Mouse (Mus musculus): Measurements from ENCODE around the gene Mark4.
A peak's percentile ranks its signal among the peaks of the same experiment; 100 is the strongest.

The Mark4 gene

GRCm38 (mm10) chr7:19458591-19459111, at the start of gene Mark4:
Mark4 (minus strand) TSS chr7:19458821.
- DNase-seq (ENCODE audit: low spot score): peak; percentile 42

GRCm38 (mm10) chr7:19507612-19507981, 49.0 kb upstream of the Mark4 start:
- no peak for DNase-seq (ENCODE audit: low spot score)

- DNase-seq (ENCODE audit: low spot score): no peak
Measured at GRCm38 (mm10) chr7:19506969-19507611, 48.5 kb upstream of the Mark4 start.

- DNase-seq (ENCODE audit: low spot score): no peak
Measured at GRCm38 (mm10) chr7:19506326-19506725, 47.7 kb upstream of the Mark4 start.

- no peak for DNase-seq (ENCODE audit: low spot score)
Measured at GRCm38 (mm10) chr7:19503481-19504068, 45.0 kb upstream of the Mark4 start.

GRCm38 (mm10) chr7:19501658-19502057, 43.0 kb upstream of the Mark4 start:
- no peak for DNase-seq (ENCODE audit: low spot score)

- no peak for DNase-seq (ENCODE audit: low spot score)
Measured at GRCm38 (mm10) chr7:19500420-19501363, 42.1 kb upstream of the Mark4 start.

GRCm38 (mm10) chr7:19498326-19498725, 39.7 kb upstream of the Mark4 start:
- no peak for DNase-seq (ENCODE audit: low spot score)

- no peak for DNase-seq (ENCODE audit: low spot score)
Measured at GRCm38 (mm10) chr7:19496214-19496555, 37.6 kb upstream of the Mark4 start.

- no peak for DNase-seq (ENCODE audit: low spot score)
Measured at GRCm38 (mm10) chr7:19495521-19496213, 37.0 kb upstream of the Mark4 start.

GRCm38 (mm10) chr7:19494751-19495474, 36.3 kb upstream of the Mark4 start:
- no peak for DNase-seq (ENCODE audit: low spot score)

- DNase-seq (ENCODE audit: low spot score): no peak
Measured at GRCm38 (mm10) chr7:19491731-19492130, 33.1 kb upstream of the Mark4 start.

- DNase-seq (ENCODE audit: low spot score): no peak
Measured at GRCm38 (mm10) chr7:19489525-19489924, 30.9 kb upstream of the Mark4 start.

GRCm38 (mm10) chr7:19486549-19486948, 27.9 kb upstream of the Mark4 start:
- DNase-seq (ENCODE audit: low spot score): no peak

GRCm38 (mm10) chr7:19485488-19485887, 26.9 kb upstream of the Mark4 start:
- no peak for DNase-seq (ENCODE audit: low spot score)

- no peak for DNase-seq (ENCODE audit: low spot score)
Measured at GRCm38 (mm10) chr7:19483281-19483680, 24.7 kb upstream of the Mark4 start.

- no peak for DNase-seq (ENCODE audit: low spot score)
Measured at GRCm38 (mm10) chr7:19477624-19478384, 19.2 kb upstream of the Mark4 start.

GRCm38 (mm10) chr7:19477084-19477483, 18.5 kb upstream of the Mark4 start:
- DNase-seq (ENCODE audit: low spot score): no peak

- no peak for DNase-seq (ENCODE audit: low spot score)
Measured at GRCm38 (mm10) chr7:19473875-19474443, 15.3 kb upstream of the Mark4 start.

- no peak for DNase-seq (ENCODE audit: low spot score)
Measured at GRCm38 (mm10) chr7:19472403-19472802, 13.8 kb upstream of the Mark4 start.

All from urinary bladder, postnatal 10 days (tissue).